Mouse (Mus musculus) pancreas, adult 10 weeks (tissue): Measurements from ENCODE around the gene Klrc2. TPM values are rescaled to one million over a fixed set of nuclear protein-coding genes. Genes with fewer than 3 reads are reported as not detected.

Experiments used
- polyA plus RNA-seq: library from polyadenylated mRNA; stranded (reverse); fragments of 350-450 nt; fragmentation: Illumina TruSeq; extraction: RNeasy Lipid Tissue Mini Kit (QIAGEN cat#74804); gene quantifications from one replicate; pipeline ENCODE4 v1.2.3, GENCODE M21; 2015; ENCODE audit warnings: low read depth, low replicate concordance; ENCODE audit not compliant: insufficient read depth

The Klrc2 gene
- polyA plus RNA-seq = not detected

DNA sequence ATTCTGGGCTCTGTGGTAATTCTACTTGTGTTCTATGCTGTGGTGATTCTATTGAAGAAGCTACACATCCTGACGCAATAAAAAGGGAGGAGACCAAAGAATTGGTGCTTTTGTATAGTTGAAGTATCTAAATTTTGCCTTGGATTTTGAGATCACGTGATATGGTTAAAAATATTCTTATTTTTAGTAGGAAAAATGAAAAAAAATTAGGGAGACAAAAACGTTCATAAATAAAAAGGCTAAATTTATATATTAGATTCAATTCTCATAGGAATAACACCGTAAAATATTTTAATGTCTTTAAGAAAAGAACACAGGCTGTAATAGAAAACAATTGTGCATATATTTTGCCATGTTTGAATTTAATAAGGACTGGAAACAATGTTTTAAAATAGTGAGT lies at the start of gene Klrc2:
Klrc2 (minus strand) TSS at position 101 of the 400 bp plus-strand sequence.

GRCm38 (mm10) chr6:129678873-129679272 lies 18.4 kb upstream of the Klrc2 start, which contains the start of gene Klrc1:
Gene Klrc1 (minus strand): TSS chr6:129678973.

DNA sequence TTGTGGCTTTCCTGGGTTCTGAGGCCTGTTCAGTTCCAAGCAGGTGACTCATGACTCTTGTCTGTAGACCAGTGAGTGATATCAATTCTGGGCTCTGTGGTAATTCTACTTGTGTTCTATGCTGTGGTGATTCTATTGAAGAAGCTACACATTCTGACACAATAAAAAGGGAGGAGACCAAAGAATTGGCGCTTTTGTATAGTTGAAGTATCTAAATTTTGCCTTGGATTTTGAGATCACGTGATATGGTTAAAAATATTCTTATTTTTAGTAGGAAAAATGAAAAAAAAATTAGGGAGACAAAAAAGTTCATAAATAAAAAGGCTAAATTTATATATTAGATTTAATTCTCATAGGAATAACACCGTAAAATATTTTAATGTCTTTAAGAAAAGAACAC lies 17.3 kb downstream of the Klrc2 start, which contains the start of gene Klrc3:
Klrc3 (minus strand) TSS at position 101 of the 400 bp plus-strand sequence.

DNA sequence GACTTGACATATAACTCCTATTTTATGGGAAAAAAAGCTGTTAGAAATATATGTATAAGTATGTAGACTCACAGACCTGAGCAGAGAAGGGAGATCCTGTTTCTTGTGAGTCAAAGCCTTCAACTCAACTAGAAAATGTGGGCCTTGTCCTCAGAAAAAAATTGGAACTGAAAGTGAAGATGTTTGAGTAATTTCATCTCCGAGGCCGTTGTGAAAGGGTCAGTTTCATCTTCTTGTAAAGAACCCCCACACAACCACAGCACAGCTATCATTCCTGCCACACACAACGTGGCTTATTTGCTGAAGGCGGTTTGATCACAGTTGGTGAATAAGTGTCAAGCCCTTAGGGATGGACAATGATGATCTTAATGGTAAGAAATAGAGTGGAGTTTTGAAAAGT lies 36.8 kb downstream of the Klrc2 start, which contains the start of gene Klrk1:
Klrk1 (minus strand) TSS at position 130 of the 400 bp plus-strand sequence.

Other genes with a start within 250 kb of the Klrc2 start
- gene Clec1a, start 208.7 kb downstream of the Klrc2 start, polyA plus RNA-seq = 2.3 TPM
- gene Olr1, start 153.5 kb downstream of the Klrc2 start, polyA plus RNA-seq = not detected
- gene Tmem52b, start 148.1 kb downstream of the Klrc2 start, polyA plus RNA-seq = not detected
- 44.3 TPM for gene Gabarapl1, start 127.5 kb downstream of the Klrc2 start, polyA plus RNA-seq
- gene Klre1, start 82.8 kb downstream of the Klrc2 start, polyA plus RNA-seq = not detected
- gene Klrd1, start 68.9 kb downstream of the Klrc2 start, polyA plus RNA-seq = not detected
- not detected for gene Klrk1, start 36.8 kb downstream of the Klrc2 start, polyA plus RNA-seq
- gene Klrc3, start 17.4 kb downstream of the Klrc2 start, polyA plus RNA-seq = not detected
- not detected for gene Klrc1, start 18.3 kb upstream of the Klrc2 start, polyA plus RNA-seq
- gene Klri1, start 56.4 kb upstream of the Klrc2 start, polyA plus RNA-seq = not detected
- not detected for gene Klri2, start 79.8 kb upstream of the Klrc2 start, polyA plus RNA-seq
- gene Gm156, start 123.6 kb upstream of the Klrc2 start, polyA plus RNA-seq = not detected
- not detected for gene Gm17631, start 202.0 kb upstream of the Klrc2 start, polyA plus RNA-seq
- not detected for gene Klra17, start 216.0 kb upstream of the Klrc2 start, polyA plus RNA-seq